Mouse (Mus musculus) forebrain, postnatal 0 days (tissue): ENCODE measurements around the gene Tppp3. TPM values are rescaled to one million over a fixed set of nuclear protein-coding genes. Genes with fewer than 3 reads are reported as not detected.

ENCODE experiments used
- ATAC-seq: fragments of 200-750 bp; cut with Nextera tagmentation; 2 replicates; pipeline ENCODE4 v1.8.0; 2017; ENCODE audit warnings: mild to moderate bottlenecking, moderate library complexity
- DNase-seq: peaks from one replicate; pipeline ENCODE4 v3.0.0-alpha.2; 2015
- H3K27ac ChIP-seq: fragments of 300-500 bp; sonication (generic); 2 replicates; pipeline ENCODE4 v1.5.1; 2014; ENCODE audit warnings: low read depth, mild to moderate bottlenecking, antibody characterized with exemption, low read length, moderate library complexity, mixed read lengths
- H3K27me3 ChIP-seq: fragments of 300-500 bp; sonication (generic); 2 replicates; pipeline ENCODE4 v1.6.1; 2014; ENCODE audit warnings: mild to moderate bottlenecking, low read length, mixed read lengths; ENCODE audit not compliant: insufficient read depth
- H3K36me3 ChIP-seq: fragments of 300-500 bp; sonication (generic); 2 replicates; pipeline ENCODE4 v1.6.1; 2014; ENCODE audit warnings: mild to moderate bottlenecking, moderate library complexity; ENCODE audit not compliant: insufficient read depth
- H3K4me1 ChIP-seq: fragments of 300-500 bp; sonication (generic); 2 replicates; pipeline ENCODE4 v1.6.1; 2014; ENCODE audit warnings: antibody characterized with exemption; ENCODE audit not compliant: insufficient read depth
- H3K4me2 ChIP-seq: fragments of 300-500 bp; sonication (generic); 2 replicates; pipeline ENCODE4 v1.6.1; 2014; ENCODE audit warnings: low read depth, mild to moderate bottlenecking, moderate library complexity
- H3K4me3 ChIP-seq: fragments of 300-500 bp; sonication (generic); 2 replicates; pipeline ENCODE4 v1.5.1; 2014; ENCODE audit warnings: low read depth, low read length, mixed read lengths
- H3K9ac ChIP-seq: fragments of 300-500 bp; sonication (generic); 2 replicates; pipeline ENCODE4 v1.6.1; 2014; ENCODE audit warnings: mild to moderate bottlenecking
- H3K9me3 ChIP-seq: fragments of 300-500 bp; sonication (generic); 2 replicates; pipeline ENCODE4 v1.6.1; 2016; ENCODE audit warnings: low read length
- CTCF ChIP-seq: sonication (generic); IDR thresholded peaks from 2 replicates; pipeline ENCODE4 v1.5.1; 2016; ENCODE audit warnings: antibody characterized with exemption, control low read depth, low read depth
- WGBS: fragments of 180-500 bp; shearing (Covaris S2); extraction: QIAGEN DNeasy Blood & Tissue Kit; methylation state at CpG from one replicate; pipeline ENCODE4 v1.1.7; 2014; 5-methylcytosine and 5-hydroxymethylcytosine counted together
- polyA plus RNA-seq: library from polyadenylated mRNA; unstranded; fragments of >200 nt; fragmentation: Nextera tagmentation; extraction: Ambion mirVana; gene quantifications from 2 replicates; pipeline ENCODE4 v1.2.1, GENCODE M21; 2015
- total RNA-seq: library from RNA; depleted of rRNA; stranded (reverse); fragments of >200 nt; gene quantifications from 2 replicates; pipeline ENCODE4 v1.2.3, GENCODE M21; 2014

Tppp3 gene
- total and polyA plus RNA-seq, 2 experiments from 2014 or later, result 66.6 to 106 TPM

- H3K4me2 ChIP-seq, result no peak overlapping the region
- DNase-seq (no peak), ATAC-seq (no peak)
- WGBS, result 79% methylated on average over 3 of the region's 3 CpGs
- no peak overlapping the region for H3K27ac ChIP-seq
- H3K4me1 ChIP-seq, result no peaks in the 10 kb centered on the region
- H3K9me3 ChIP-seq, result no peaks in the 10 kb centered on the region
- TF ChIP-seq CTCF, result no peak
- no peak overlapping the region for H3K4me3 ChIP-seq
- H3K9ac ChIP-seq, result no peak overlapping the region
- H3K27me3 ChIP-seq, result no peaks in the 10 kb centered on the region
- H3K36me3 ChIP-seq, result no peaks in the 10 kb centered on the region
Observed at GRCm38 (mm10) chr8:105488082-105488481, 16.8 kb upstream of the Tppp3 start.

GRCm38 (mm10) chr8:105484392-105484791 is 13.1 kb upstream of the Tppp3 start:
- Histone ChIP-seq H3K9ac (no peak overlapping the region), H3K9me3 (no peaks in the 10 kb centered on the region), H3K36me3 (0 out of 2 replicates have a peak, but pooled peaks cover 3% of the 10 kb centered on the region), H3K27ac (no peak overlapping the region), H3K4me2 (no peak overlapping the region), H3K4me3 (no peak overlapping the region), H3K27me3 (no peaks in the 10 kb centered on the region), H3K4me1 (no peaks in the 10 kb centered on the region)
- peak; percentile 62 for TF ChIP-seq CTCF
- 28% methylated on average over 2 of the region's 2 CpGs for WGBS
- ATAC-seq (0 out of 2 replicates have a peak, but pooled peaks have one; percentile 23), DNase-seq (no peak)

- no peaks in the 10 kb centered on the region for H3K9me3 ChIP-seq
- no peaks in the 10 kb centered on the region for H3K4me1 ChIP-seq
- H3K36me3 ChIP-seq, result 0 out of 2 replicates have a peak, but pooled peaks cover 3% of the 10 kb centered on the region
- no peak overlapping the region for H3K27ac ChIP-seq
- H3K9ac ChIP-seq, result no peak overlapping the region
- 49% methylated on average over 3 of the region's 3 CpGs for WGBS
- DNase-seq, result no peak
- no peak for ATAC-seq
- H3K4me2 ChIP-seq, result no peak overlapping the region
- TF ChIP-seq CTCF, result no peak
- H3K4me3 ChIP-seq, result no peak overlapping the region
- H3K27me3 ChIP-seq, result no peaks in the 10 kb centered on the region
Observed at GRCm38 (mm10) chr8:105484030-105484368, 12.7 kb upstream of the Tppp3 start.

- no peak overlapping the region for H3K9ac ChIP-seq
- 0 out of 2 replicates have a peak, but pooled peaks cover 3% of the 10 kb centered on the region for H3K36me3 ChIP-seq
- 40% methylated on average over 14 of the region's 14 CpGs for WGBS
- no peak overlapping the region for H3K4me2 ChIP-seq
- peak; percentile 70 for TF ChIP-seq CTCF
- no peak overlapping the region for H3K4me3 ChIP-seq
- peak; percentile 61; the same call in 1 of the 2 replicates for ATAC-seq
- H3K4me1 ChIP-seq, result no peaks in the 10 kb centered on the region
- no peaks in the 10 kb centered on the region for H3K9me3 ChIP-seq
- no peaks in the 10 kb centered on the region for H3K27me3 ChIP-seq
- DNase-seq, result no peak
- no peak overlapping the region for H3K27ac ChIP-seq
Observed at GRCm38 (mm10) chr8:105483212-105484029, 12.1 kb upstream of the Tppp3 start.

GRCm38 (mm10) chr8:105482123-105482522 is 10.8 kb upstream of the Tppp3 start:
- Histone ChIP-seq H3K4me3 (no peak overlapping the region), H3K27me3 (no peaks in the 10 kb centered on the region), H3K9me3 (no peaks in the 10 kb centered on the region), H3K4me2 (no peak overlapping the region), H3K9ac (no peak overlapping the region), H3K4me1 (no peaks in the 10 kb centered on the region), H3K27ac (no peak overlapping the region), H3K36me3 (0 out of 2 replicates have a peak, but pooled peaks cover 3% of the 10 kb centered on the region)
- DNase-seq (no peak), ATAC-seq (no peak)
- TF ChIP-seq CTCF, result no peak
- whole genome bisulfite sequencing, result 88% methylated on average over 8 of the region's 8 CpGs

GRCm38 (mm10) chr8:105481453-105481852 is 10.1 kb upstream of the Tppp3 start:
- no peak overlapping the region for H3K27ac ChIP-seq
- DNase-seq (no peak), ATAC-seq (no peak)
- no peak overlapping the region for H3K4me3 ChIP-seq
- no peak overlapping the region for H3K9ac ChIP-seq
- no peaks in the 10 kb centered on the region for H3K27me3 ChIP-seq
- peak; percentile 67 for TF ChIP-seq CTCF
- no peaks in the 10 kb centered on the region for H3K9me3 ChIP-seq
- H3K36me3 ChIP-seq, result 0 out of 2 replicates have a peak, but pooled peaks cover 3% of the 10 kb centered on the region
- no peak overlapping the region for H3K4me2 ChIP-seq
- whole genome bisulfite sequencing, result 70% methylated on average over 6 of the region's 6 CpGs
- H3K4me1 ChIP-seq, result no peaks in the 10 kb centered on the region

GRCm38 (mm10) chr8:105481013-105481412 is 9.7 kb upstream of the Tppp3 start:
- Histone ChIP-seq H3K27me3 (no peaks in the 10 kb centered on the region), H3K4me1 (no peaks in the 10 kb centered on the region), H3K4me3 (no peak overlapping the region), H3K9me3 (no peaks in the 10 kb centered on the region), H3K4me2 (no peak overlapping the region), H3K27ac (no peak overlapping the region), H3K9ac (no peak overlapping the region), H3K36me3 (0 out of 2 replicates have a peak, but pooled peaks cover 5% of the 10 kb centered on the region)
- 26% methylated on average over 2 of the region's 2 CpGs for WGBS
- DNase-seq (no peak), ATAC-seq (no peak)
- TF ChIP-seq CTCF, result no peak
